Mouse (Mus musculus) bone marrow macrophage, adult 2 months (primary cell): Measurements from ENCODE around the gene Kcnd2. TPM values are rescaled to one million over a fixed set of nuclear protein-coding genes. Genes with fewer than 3 reads are reported as not detected.
"Not testable (repeated sequence)": the region's sequence is repeated elsewhere in the genome, so short reads cannot be mapped to it uniquely, and the experiment has no call there.

Experiments
- H3K27ac ChIP-seq: 2 replicates; pipeline ENCODE4 v1.5.1; 2012; ENCODE audit warnings: low read depth, low read length; ENCODE audit not compliant: insufficient read depth
- H3K4me1 ChIP-seq: 2 replicates; pipeline ENCODE4 v1.6.1; 2012; ENCODE audit warnings: low read length; ENCODE audit not compliant: control insufficient read depth, insufficient read depth
- H3K4me3 ChIP-seq: 2 replicates; pipeline ENCODE4 v1.5.1; 2012; ENCODE audit warnings: mild to moderate bottlenecking, low read length, moderate library complexity; ENCODE audit not compliant: insufficient read depth
- CTCF ChIP-seq: IDR thresholded peaks from 2 replicates; pipeline ENCODE4 v1.5.1; 2012; ENCODE audit warnings: low read depth, mild to moderate bottlenecking, low read length, moderate library complexity
- POLR2A ChIP-seq: IDR thresholded peaks from 2 replicates; pipeline ENCODE4 v1.6.1; 2012; ENCODE audit warnings: mild to moderate bottlenecking, low read depth, low read length, borderline replicate concordance
- polyA plus RNA-seq: library from polyadenylated mRNA; stranded (reverse); fragments of >200 nt; gene quantifications from 2 replicates; pipeline ENCODE4 v1.2.4, GENCODE M21; 2012; ENCODE audit not compliant: missing spikeins, insufficient read depth, insufficient read length

The Kcnd2 gene
- polyA plus RNA-seq, 1 experiment, result not detected

GRCm38 (mm10) chr6:21267897-21268296 is 52.6 kb downstream of the Kcnd2 start:
- no peak overlapping the region for H3K27ac ChIP-seq
- no peak overlapping the region for H3K4me3 ChIP-seq
- H3K4me1 ChIP-seq, result no peaks in the 10 kb centered on the region
- no peak for TF ChIP-seq POLR2A
- no peak for TF ChIP-seq CTCF

- H3K4me3 ChIP-seq, result no peak overlapping the region
- H3K27ac ChIP-seq, result no peak overlapping the region
- no peak for TF ChIP-seq CTCF
- TF ChIP-seq POLR2A, result no peak
- H3K4me1 ChIP-seq, result no peaks in the 10 kb centered on the region
These were observed 62.1 kb downstream of the Kcnd2 start for GRCm38 (mm10) chr6:21277343-21277933.

GRCm38 (mm10) chr6:21304943-21305342 is 89.6 kb downstream of the Kcnd2 start:
- TF ChIP-seq CTCF (no peak), POLR2A (no peak)
- H3K4me3 ChIP-seq, result no peak overlapping the region
- no peaks in the 10 kb centered on the region for H3K4me1 ChIP-seq
- H3K27ac ChIP-seq, result no peak overlapping the region

- Histone ChIP-seq H3K4me1 (no peaks in the 10 kb centered on the region), H3K27ac (no peak overlapping the region), H3K4me3 (no peak overlapping the region)
- TF ChIP-seq CTCF (no peak), POLR2A (no peak)
These were observed 94.9 kb downstream of the Kcnd2 start for GRCm38 (mm10) chr6:21310159-21310558.

- TF ChIP-seq POLR2A (no peak), CTCF (no peak)
- no peaks in the 10 kb centered on the region for H3K4me1 ChIP-seq
- no peak overlapping the region for H3K27ac ChIP-seq
- H3K4me3 ChIP-seq, result no peak overlapping the region
These were observed 106.1 kb downstream of the Kcnd2 start for GRCm38 (mm10) chr6:21321407-21321806.

- TF ChIP-seq POLR2A (no peak), CTCF (no peak)
- Histone ChIP-seq H3K27ac (no peak overlapping the region), H3K4me3 (no peak overlapping the region), H3K4me1 (no peaks in the 10 kb centered on the region)
These were observed 106.9 kb downstream of the Kcnd2 start for GRCm38 (mm10) chr6:21322211-21322610.

- H3K4me1 ChIP-seq, result no peaks in the 10 kb centered on the region
- no peak overlapping the region for H3K4me3 ChIP-seq
- no peak overlapping the region for H3K27ac ChIP-seq
- TF ChIP-seq CTCF (no peak), POLR2A (no peak)
These were observed 109.9 kb downstream of the Kcnd2 start for GRCm38 (mm10) chr6:21325251-21325650.

GRCm38 (mm10) chr6:21327081-21327737 is 111.9 kb downstream of the Kcnd2 start:
- Histone ChIP-seq H3K4me1 (no peaks in the 10 kb centered on the region), H3K27ac (no peak overlapping the region), H3K4me3 (no peak overlapping the region)
- no peak for TF ChIP-seq POLR2A
- TF ChIP-seq CTCF, result no peak

GRCm38 (mm10) chr6:21385298-21385697 is 170.0 kb downstream of the Kcnd2 start:
- not testable (repeated sequence) for H3K4me1 ChIP-seq, H3K27ac ChIP-seq, H3K4me3 ChIP-seq

- no peak for TF ChIP-seq POLR2A
- TF ChIP-seq CTCF, result no peak
- H3K4me1 ChIP-seq, result no peaks in the 10 kb centered on the region
These were observed 176.5 kb downstream of the Kcnd2 start for GRCm38 (mm10) chr6:21391776-21392175.

GRCm38 (mm10) chr6:21413656-21414055 is 198.4 kb downstream of the Kcnd2 start:
- Histone ChIP-seq H3K4me3 (no peak overlapping the region), H3K27ac (no peak overlapping the region), H3K4me1 (no peaks in the 10 kb centered on the region)
- TF ChIP-seq CTCF, result no peak
- TF ChIP-seq POLR2A, result no peak

More at GRCm38 (mm10) chr6:21391776-21392175, 176.5 kb downstream of the Kcnd2 start:
- Histone ChIP-seq H3K4me3 (no peak overlapping the region), H3K27ac (no peak overlapping the region)
